Mouse (Mus musculus) left cerebral cortex, adult 2 months (tissue): Measurements from ENCODE around the gene Iqsec2. TPM values are rescaled to one million over a fixed set of nuclear protein-coding genes. Genes with fewer than 3 reads are reported as not detected.
A peak's percentile ranks its signal among the peaks of the same experiment; 100 is the strongest.
"Not testable (repeated sequence)": the region's sequence is repeated elsewhere in the genome, so short reads cannot be mapped to it uniquely, and the experiment has no call there.

Source experiments
- DNase-seq, 2 experiments: peaks; one replicate each; pipeline ENCODE4 v3.0.0; 2021 to 2022; ENCODE audit warnings: low spot score in 2 of 2, mixed read lengths in 1 of 2; ENCODE audit errors: extremely low spot score in 1 of 2
- H3K27ac ChIP-seq: fragments of 200-600 bp; 2 replicates; pipeline ENCODE4 v1.8.1; 2022
- H3K4me3 ChIP-seq: fragments of 200-600 bp; 2 replicates; pipeline ENCODE4 v1.8.1; 2022
- CTCF ChIP-seq: fragments of 200-600 bp; IDR thresholded peaks from 2 replicates; pipeline ENCODE4 v1.8.1; 2022; ENCODE audit warnings: antibody characterized with exemption, mild to moderate bottlenecking, moderate library complexity
- intact Hi-C: fragments of 180-260 bp; cut with DNase I; formaldehyde crosslinking; loops from one replicate; pipeline ENCODE4 v1.15.1; 2025
- total RNA-seq, 2 experiments: library from RNA; stranded (reverse); gene quantifications; 2 replicates each; pipeline ENCODE4 v1.2.3; 2021

Iqsec2 gene
- total RNA-seq, 2 experiments from 2014 or later = 152 to 155 TPM

- TF ChIP-seq CTCF = no peak
- Histone ChIP-seq H3K4me3 (no peak overlapping the region), H3K27ac (no peak overlapping the region)
- intact Hi-C loops = no loop called here
- DNase-seq = no peak
These were observed 78.2 kb downstream of the Iqsec2 start for GRCm38 (mm10) chrX:152222226-152222625.

DNA sequence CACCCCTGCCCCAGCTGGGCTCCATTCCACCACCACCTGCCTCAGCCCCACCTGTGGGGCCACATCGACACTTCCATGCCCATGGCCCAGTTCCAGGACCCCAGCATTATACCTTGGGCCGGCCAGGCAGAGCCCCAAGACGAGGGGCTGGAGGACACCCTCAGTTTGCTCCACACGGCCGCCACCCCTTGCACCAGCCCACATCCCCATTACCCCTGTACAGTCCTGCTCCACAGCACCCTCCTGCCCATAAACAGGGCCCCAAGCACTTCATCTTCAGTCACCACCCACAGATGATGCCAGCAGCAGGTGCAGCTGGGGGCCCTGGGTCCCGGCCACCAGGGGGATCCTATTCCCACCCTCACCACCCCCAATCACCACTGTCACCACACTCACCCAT lies 79.2 kb downstream of the Iqsec2 start:
- TF ChIP-seq CTCF = no peak
- intact Hi-C loops = no loop called here
- Histone ChIP-seq H3K27ac (no peak overlapping the region), H3K4me3 (no peak overlapping the region)
- DNase-seq = no peak

GRCm38 (mm10) chrX:152224280-152224679 lies 80.2 kb downstream of the Iqsec2 start:
- intact Hi-C loops = no loop called here
- no peak for DNase-seq

GRCm38 (mm10) chrX:152232781-152233763 lies 89.0 kb downstream of the Iqsec2 start, which contains the start of gene Kdm5c:
Kdm5c (plus strand) TSS chrX:152233020.
- TF ChIP-seq CTCF = no peak
- Histone ChIP-seq H3K4me3 (peak within 1 kb of the TSS; percentile 96), H3K27ac (peak within 1 kb of the TSS; percentile 97)
- intact Hi-C loops = loop anchor here (5.0 kb wide), 1 partner anchor 1756 kb away; no protein-coding TSS in a partner anchor
- peak; percentile 92 to 96 for DNase-seq

More at GRCm38 (mm10) chrX:152224280-152224679, 80.2 kb downstream of the Iqsec2 start:
- TF ChIP-seq CTCF = no peak
- H3K4me3 ChIP-seq = no peak overlapping the region
- no peak overlapping the region for H3K27ac ChIP-seq

GRCm38 (mm10) chrX:152234125-152234524 lies 90.1 kb downstream of the Iqsec2 start:
- Histone ChIP-seq H3K4me3 (peak overlapping the region; percentile 96), H3K27ac (peak overlapping the region; percentile 97; the same call in 1 of the 2 replicates)
- intact Hi-C loops = loop anchor here (5.0 kb wide), 1 partner anchor 1757 kb away; no protein-coding TSS in a partner anchor
- DNase-seq = no peak
- no peak for TF ChIP-seq CTCF

- Histone ChIP-seq H3K4me3 (peak overlapping the region; percentile 96; the same call in 1 of the 2 replicates), H3K27ac (no peak overlapping the region)
- TF ChIP-seq CTCF = no peak
- DNase-seq = no peak
- intact Hi-C loops = no loop called here
These were observed 91.7 kb downstream of the Iqsec2 start for GRCm38 (mm10) chrX:152235758-152236157.

- H3K4me3 ChIP-seq, H3K27ac ChIP-seq, intact Hi-C loops, DNase-seq: not testable (repeated sequence)
- TF ChIP-seq CTCF = peak; percentile 64
These were observed 99.1 kb downstream of the Iqsec2 start for GRCm38 (mm10) chrX:152243140-152243539.

DNA sequence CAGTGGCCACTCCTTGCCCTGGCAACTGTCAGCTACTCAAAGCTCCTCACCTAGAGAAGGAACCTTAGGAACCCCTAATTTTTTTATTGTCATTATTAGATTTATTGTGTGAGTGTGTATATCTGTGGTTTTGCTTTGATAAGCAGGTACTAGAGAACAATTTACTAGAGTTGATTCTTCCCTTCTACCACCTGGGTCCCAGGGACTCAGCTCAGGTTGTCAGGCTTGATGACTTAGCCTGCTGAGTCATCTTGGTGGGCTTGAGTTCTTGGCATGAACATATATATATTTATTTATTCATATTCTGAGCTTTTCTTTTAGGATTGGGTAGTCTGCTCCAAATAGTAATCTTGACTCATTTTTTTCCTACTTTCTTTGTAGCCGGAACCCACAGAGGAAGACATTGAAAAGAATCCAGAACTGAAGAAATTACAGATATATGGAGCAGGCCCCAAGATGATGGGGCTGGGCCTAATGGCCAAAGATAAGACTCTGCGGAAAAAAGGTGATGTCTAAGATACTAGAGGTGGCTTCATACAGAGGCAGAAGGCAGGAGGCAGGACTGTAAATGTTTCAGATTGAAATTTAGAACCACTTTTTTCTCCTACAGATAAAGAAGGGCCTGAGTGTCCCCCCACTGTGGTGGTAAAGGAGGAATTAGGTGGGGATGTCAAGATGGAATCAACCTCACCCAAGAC lies 100.6 kb downstream of the Iqsec2 start:
- intact Hi-C loops = no loop called here
- Histone ChIP-seq H3K4me3 (no peak overlapping the region), H3K27ac (no peak overlapping the region)
- TF ChIP-seq CTCF = no peak
- DNase-seq = no peak

GRCm38 (mm10) chrX:152271189-152271588 lies 127.1 kb downstream of the Iqsec2 start:
- Histone ChIP-seq H3K27ac (no peak overlapping the region), H3K4me3 (no peak overlapping the region)
- intact Hi-C loops = no loop called here
- DNase-seq = no peak
- TF ChIP-seq CTCF = no peak

Other genes with a start within 250 kb of the Iqsec2 start
- gene Hsd17b10, start 142.4 kb upstream of the Iqsec2 start, total RNA-seq = 10 to 100 TPM; 35.3 to 46.5 TPM
- gene Ribc1, start 128.0 kb upstream of the Iqsec2 start, total RNA-seq = 1 to 10 TPM in 1 of 2 experiments, not detected in 1; 1.3 TPM
- 10 to 100 TPM; 51.9 to 54.4 TPM for gene Smc1a, start 127.8 kb upstream of the Iqsec2 start, total RNA-seq
- gene Kdm5c, start 88.8 kb downstream of the Iqsec2 start, total RNA-seq = 10 to 100 TPM; 52.9 to 64.1 TPM
- 10 to 100 TPM; 52.7 to 56.0 TPM for gene Kantr, start 183.2 kb downstream of the Iqsec2 start, total RNA-seq
- gene Tspyl2, start 198.2 kb downstream of the Iqsec2 start, total RNA-seq = 100 to 1,000 TPM; 105 to 116 TPM
- 10 to 100 TPM; 14.5 to 16.8 TPM for gene Gpr173, start 224.4 kb downstream of the Iqsec2 start, total RNA-seq